Mouse (Mus musculus) midbrain, postnatal 0 days (tissue): ENCODE results near the gene Mrpl58. TPM values are rescaled to one million over a fixed set of nuclear protein-coding genes. Genes with fewer than 3 reads are reported as not detected.

Experiments used
- ATAC-seq: fragments of 200-750 bp; cut with Nextera tagmentation; 2 replicates; pipeline ENCODE4 v1.8.0; 2017; ENCODE audit warnings: moderate number of reproducible peaks, mild to moderate bottlenecking, moderate TSS enrichment, moderate library complexity; ENCODE audit not compliant: low FRiP score
- DNase-seq: peaks from one replicate; pipeline ENCODE4 v3.0.0-alpha.2; 2015; ENCODE audit warnings: low spot score
- H3K27ac ChIP-seq: fragments of 300-500 bp; sonication (generic); 2 replicates; pipeline ENCODE4 v1.5.1; 2014; ENCODE audit warnings: low read depth, mild to moderate bottlenecking, low read length, mixed read lengths
- H3K27me3 ChIP-seq: fragments of 300-500 bp; sonication (generic); 2 replicates; pipeline ENCODE4 v1.6.1; 2014; ENCODE audit warnings: low read length, control low read depth, mixed read lengths; ENCODE audit not compliant: insufficient read depth
- H3K36me3 ChIP-seq: fragments of 300-500 bp; sonication (generic); 2 replicates; pipeline ENCODE4 v1.6.1; 2014; ENCODE audit warnings: low read length, control low read depth, mixed read lengths; ENCODE audit not compliant: insufficient read depth
- H3K4me1 ChIP-seq: fragments of 300-500 bp; sonication (generic); 2 replicates; pipeline ENCODE4 v1.6.1; 2014; ENCODE audit warnings: mild to moderate bottlenecking, control low read depth, antibody characterized with exemption, low read length, mixed read lengths; ENCODE audit not compliant: insufficient read depth
- H3K4me2 ChIP-seq: fragments of 300-500 bp; sonication (generic); 2 replicates; pipeline ENCODE4 v1.6.1; 2014; ENCODE audit warnings: low read depth, mild to moderate bottlenecking, low read length, mixed read lengths; ENCODE audit not compliant: poor library complexity, severe bottlenecking
- H3K4me3 ChIP-seq: fragments of 300-500 bp; sonication (generic); 2 replicates; pipeline ENCODE4 v1.5.1; 2014; ENCODE audit warnings: low read depth, mild to moderate bottlenecking, low read length, moderate library complexity
- H3K9ac ChIP-seq: fragments of 300-500 bp; sonication (generic); replicated peaks from 2 replicates; pipeline ENCODE4 v1.6.1; 2014; ENCODE audit warnings: mild to moderate bottlenecking, low read length, moderate library complexity, mixed read lengths; ENCODE audit not compliant: poor library complexity, severe bottlenecking
- H3K9me3 ChIP-seq: fragments of 300-500 bp; sonication (generic); 2 replicates; pipeline ENCODE4 v1.6.1; 2016; ENCODE audit warnings: low read length, control low read depth
- CTCF ChIP-seq: IDR thresholded peaks from 2 replicates; pipeline ENCODE4 v1.5.1; 2016; ENCODE audit warnings: antibody characterized with exemption, mild to moderate bottlenecking
- WGBS: fragments of 180-500 bp; shearing (Covaris S2); extraction: QIAGEN DNeasy Blood & Tissue Kit; methylation state at CpG from one replicate; pipeline ENCODE4 v1.1.7; 2014; 5-methylcytosine and 5-hydroxymethylcytosine counted together
- microRNA-seq: library from miRNA; unstranded; fragments of <30 nt; microRNA quantifications from one replicate; pipeline ENCODE4, GENCODE M21; 2016; ENCODE audit warnings: borderline number of aligned reads
- polyA plus RNA-seq: library from polyadenylated mRNA; unstranded; fragments of >200 nt; fragmentation: Nextera tagmentation; extraction: Ambion mirVana; gene quantifications from 2 replicates; pipeline ENCODE4 v1.2.1, GENCODE M21; 2015
- total RNA-seq: library from RNA; depleted of rRNA; stranded (reverse); fragments of >200 nt; gene quantifications from 2 replicates; pipeline ENCODE4 v1.2.3, GENCODE M21; 2014; rRNA removed

The Mrpl58 gene
- total and polyA plus RNA-seq, 2 experiments from 2014 or later: 69.2 to 187 TPM

DNA sequence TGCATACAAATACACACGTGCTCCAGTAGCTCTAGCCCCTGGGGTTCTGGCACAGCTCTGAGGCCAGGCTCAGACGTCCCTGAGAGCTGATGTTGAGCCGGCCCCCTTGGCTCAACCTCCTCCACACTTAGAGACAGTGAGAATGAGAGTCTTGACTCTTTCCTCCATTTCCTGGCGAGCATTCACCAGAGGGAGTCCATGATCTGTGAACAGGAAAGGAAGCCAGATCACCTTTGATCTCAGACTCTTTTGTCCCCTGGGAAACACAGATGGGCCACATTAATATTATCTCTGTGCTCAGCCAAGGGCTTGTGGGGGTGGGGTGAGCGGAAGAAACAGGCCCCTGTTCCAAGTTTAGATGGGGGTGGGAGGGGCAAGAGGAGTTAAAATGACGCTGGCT is 53.9 kb downstream of the Mrpl58 start:
- H3K9ac ChIP-seq: no peak overlapping the region
- H3K4me2 ChIP-seq: no peak overlapping the region
- no peak for DNase-seq
- no peak for TF ChIP-seq CTCF
- no peaks in the 10 kb centered on the region for H3K27me3 ChIP-seq
- H3K27ac ChIP-seq: no peak overlapping the region
- no peaks in the 10 kb centered on the region for H3K36me3 ChIP-seq
- no peak overlapping the region for H3K4me3 ChIP-seq
- H3K4me1 ChIP-seq: no peaks in the 10 kb centered on the region
- H3K9me3 ChIP-seq: no peaks in the 10 kb centered on the region
- 32% methylated on average over 6 of the region's 6 CpGs for WGBS
- ATAC-seq: no peak

- H3K27me3 ChIP-seq: no peaks in the 10 kb centered on the region
- H3K9me3 ChIP-seq: no peaks in the 10 kb centered on the region
- TF ChIP-seq CTCF: no peak
- ATAC-seq (no peak), DNase-seq (no peak)
- H3K36me3 ChIP-seq: no peaks in the 10 kb centered on the region
- H3K9ac ChIP-seq: no peak overlapping the region
- 16% methylated on average over 8 of the region's 8 CpGs for WGBS
- no peak overlapping the region for H3K4me3 ChIP-seq
- no peaks in the 10 kb centered on the region for H3K4me1 ChIP-seq
- H3K27ac ChIP-seq: no peak overlapping the region
- H3K4me2 ChIP-seq: no peak overlapping the region
These were observed 57.4 kb downstream of the Mrpl58 start for GRCm38 (mm10) chr11:115460976-115461375.

GRCm38 (mm10) chr11:115461846-115462242 is 58.3 kb downstream of the Mrpl58 start:
- Histone ChIP-seq H3K9me3 (no peaks in the 10 kb centered on the region), H3K36me3 (no peaks in the 10 kb centered on the region), H3K27me3 (no peaks in the 10 kb centered on the region), H3K4me1 (no peaks in the 10 kb centered on the region), H3K4me3 (no peak overlapping the region), H3K27ac (no peak overlapping the region), H3K4me2 (no peak overlapping the region), H3K9ac (no peak overlapping the region)
- ATAC-seq (no peak), DNase-seq (no peak)
- 76% methylated on average over 5 of the region's 5 CpGs for WGBS
- no peak for TF ChIP-seq CTCF

Small RNAs within 50 kb of the gene (microRNA-seq; reads per million reads assigned to microRNA genes)
- not detected for gene Mir3968

Other genes with a start within 250 kb of the Mrpl58 start
- 53.3 and 57.3 TPM in 2 replicates for gene Slc9a3r1, start 240.4 kb upstream of the Mrpl58 start, total RNA-seq
- 65.4 and 72.9 TPM in 2 replicates for gene Slc9a3r1, start 240.4 kb upstream of the Mrpl58 start, polyA plus RNA-seq
- 7.8 and 8.5 TPM in 2 replicates for gene Tmem104, start 216.3 kb upstream of the Mrpl58 start, total RNA-seq
- 12.2 and 12.9 TPM in 2 replicates for gene Tmem104, start 216.3 kb upstream of the Mrpl58 start, polyA plus RNA-seq
- gene Nat9, start 215.9 kb upstream of the Mrpl58 start, total RNA-seq: 13.0 and 19.3 TPM in 2 replicates
- gene Nat9, start 215.9 kb upstream of the Mrpl58 start, polyA plus RNA-seq: 17.5 and 20.1 TPM in 2 replicates
- gene Grin2c, start 136.5 kb upstream of the Mrpl58 start, total RNA-seq: 2.9 and 4.1 TPM in 2 replicates
- 0.59 and 0.75 TPM in 2 replicates for gene Grin2c, start 136.5 kb upstream of the Mrpl58 start, polyA plus RNA-seq
- 17.7 and 18.8 TPM in 2 replicates for gene Fdxr, start 126.7 kb upstream of the Mrpl58 start, total RNA-seq
- gene Fdxr, start 126.7 kb upstream of the Mrpl58 start, polyA plus RNA-seq: 14.8 and 16.7 TPM in 2 replicates
- gene Fads6, start 106.1 kb upstream of the Mrpl58 start, total RNA-seq: 10.2 and 10.6 TPM in 2 replicates
- gene Fads6, start 106.1 kb upstream of the Mrpl58 start, polyA plus RNA-seq: 1.4 and 1.6 TPM in 2 replicates
- gene Otop2, start 96.6 kb upstream of the Mrpl58 start, total RNA-seq: 0.05 and 1.5 TPM in 2 replicates
- gene Otop2, start 96.6 kb upstream of the Mrpl58 start, polyA plus RNA-seq: 0.15 and 0.22 TPM in 2 replicates
- gene Ush1g, start 81.7 kb upstream of the Mrpl58 start, total RNA-seq: 0.14 TPM in 1 of 2 replicates, not detected in the other
- 0.21 and 0.32 TPM in 2 replicates for gene Ush1g, start 81.7 kb upstream of the Mrpl58 start, polyA plus RNA-seq
- 2.1 and 3.7 TPM in 2 replicates for gene Otop3, start 69.0 kb upstream of the Mrpl58 start, total RNA-seq
- 1.8 and 2.1 TPM in 2 replicates for gene Otop3, start 69.0 kb upstream of the Mrpl58 start, polyA plus RNA-seq
- 96.0 and 106 TPM in 2 replicates for gene Hid1, start 36.0 kb upstream of the Mrpl58 start, total RNA-seq
- 65.6 TPM in 2 replicates for gene Hid1, start 36.0 kb upstream of the Mrpl58 start, polyA plus RNA-seq
- 66.0 and 68.8 TPM in 2 replicates for gene Cdr2l, start 21.8 kb upstream of the Mrpl58 start, total RNA-seq
- gene Cdr2l, start 21.8 kb upstream of the Mrpl58 start, polyA plus RNA-seq: 16.0 and 17.2 TPM in 2 replicates
- gene Atp5h, start 16.2 kb downstream of the Mrpl58 start, total RNA-seq: 319 and 329 TPM in 2 replicates
- gene Atp5h, start 16.2 kb downstream of the Mrpl58 start, polyA plus RNA-seq: 934 and 951 TPM in 2 replicates
- 22.1 and 27.4 TPM in 2 replicates for gene Kctd2, start 16.4 kb downstream of the Mrpl58 start, total RNA-seq
- 27.7 and 29.4 TPM in 2 replicates for gene Kctd2, start 16.4 kb downstream of the Mrpl58 start, polyA plus RNA-seq
- 0.44 TPM in 1 of 2 replicates, not detected in the other for gene Trim80, start 36.8 kb downstream of the Mrpl58 start, total RNA-seq
- not detected in 2 replicates for gene Trim80, start 36.8 kb downstream of the Mrpl58 start, polyA plus RNA-seq
- gene Slc16a5, start 58.7 kb downstream of the Mrpl58 start, total RNA-seq: not detected in 2 replicates
- 0.21 and 0.23 TPM in 2 replicates for gene Slc16a5, start 58.7 kb downstream of the Mrpl58 start, polyA plus RNA-seq
- 9.0 and 14.0 TPM in 2 replicates for gene Armc7, start 71.9 kb downstream of the Mrpl58 start, total RNA-seq
- 12.9 and 13.4 TPM in 2 replicates for gene Armc7, start 71.9 kb downstream of the Mrpl58 start, polyA plus RNA-seq
- 85.3 and 91.1 TPM in 2 replicates for gene Nt5c, start 88.1 kb downstream of the Mrpl58 start, total RNA-seq
- gene Nt5c, start 88.1 kb downstream of the Mrpl58 start, polyA plus RNA-seq: 131 and 133 TPM in 2 replicates
- 744 and 761 TPM in 2 replicates for gene Jpt1, start 110.6 kb downstream of the Mrpl58 start, total RNA-seq
- 1,252 and 1,259 TPM in 2 replicates for gene Jpt1, start 110.6 kb downstream of the Mrpl58 start, polyA plus RNA-seq
- 543 and 643 TPM in 2 replicates for gene Sumo2, start 132.5 kb downstream of the Mrpl58 start, total RNA-seq
- gene Sumo2, start 132.5 kb downstream of the Mrpl58 start, polyA plus RNA-seq: 972 and 1,028 TPM in 2 replicates
- gene Nup85, start 160.7 kb downstream of the Mrpl58 start, total RNA-seq: 49.5 and 59.5 TPM in 2 replicates
- gene Nup85, start 160.7 kb downstream of the Mrpl58 start, polyA plus RNA-seq: 75.6 and 80.3 TPM in 2 replicates
- gene Mrps7, start 200.2 kb downstream of the Mrpl58 start, total RNA-seq: 37.9 and 39.6 TPM in 2 replicates
- 77.8 and 81.8 TPM in 2 replicates for gene Mrps7, start 200.2 kb downstream of the Mrpl58 start, polyA plus RNA-seq
- 34.5 and 42.3 TPM in 2 replicates for gene Gga3, start 200.3 kb downstream of the Mrpl58 start, total RNA-seq
- 20.5 and 22.6 TPM in 2 replicates for gene Gga3, start 200.3 kb downstream of the Mrpl58 start, polyA plus RNA-seq
- gene Mif4gd, start 209.2 kb downstream of the Mrpl58 start, total RNA-seq: 13.6 and 13.7 TPM in 2 replicates
- 15.7 and 17.7 TPM in 2 replicates for gene Mif4gd, start 209.2 kb downstream of the Mrpl58 start, polyA plus RNA-seq
- gene Slc25a19, start 224.5 kb downstream of the Mrpl58 start, total RNA-seq: 33.7 and 35.7 TPM in 2 replicates
- gene Slc25a19, start 224.5 kb downstream of the Mrpl58 start, polyA plus RNA-seq: 44.9 and 49.6 TPM in 2 replicates